Mouse (Mus musculus): ENCODE data around the gene Col26a1. TPM values are rescaled to one million over a fixed set of nuclear protein-coding genes. Genes with fewer than 3 reads are reported as not detected.

The Col26a1 gene
- polyA plus RNA-seq, 1 experiment, result not detected

- no peaks in the 10 kb centered on the region for H3K27me3 ChIP-seq (replicated peaks)
- TF ChIP-seq GATA1 (IDR thresholded peaks at IDR 0.05; ENCODE audit: borderline replicate concordance, low read length) (no peak), FLI1 (IDR thresholded peaks at IDR 0.05; ENCODE audit: low read length) (no peak)
- H3K4me1 ChIP-seq, result peaks cover 43% of the 10 kb centered on the region
- peaks cover 15% of the 10 kb centered on the region for H3K9me3 ChIP-seq
- peak within 1 kb of the TSS; percentile 94 for H3K4me3 ChIP-seq (replicated peaks)
- H3K36me3 ChIP-seq (replicated peaks; ENCODE audit: low read length), result peaks cover 27% of the 10 kb centered on the region
Observed at GRCm38 (mm10) chr5:136907991-136908857, 25.2 kb upstream of the Col26a1 start, which contains the start of gene Ift22. Gene Ift22, plus strand, starts transcription at chr5:136908150.

DNA sequence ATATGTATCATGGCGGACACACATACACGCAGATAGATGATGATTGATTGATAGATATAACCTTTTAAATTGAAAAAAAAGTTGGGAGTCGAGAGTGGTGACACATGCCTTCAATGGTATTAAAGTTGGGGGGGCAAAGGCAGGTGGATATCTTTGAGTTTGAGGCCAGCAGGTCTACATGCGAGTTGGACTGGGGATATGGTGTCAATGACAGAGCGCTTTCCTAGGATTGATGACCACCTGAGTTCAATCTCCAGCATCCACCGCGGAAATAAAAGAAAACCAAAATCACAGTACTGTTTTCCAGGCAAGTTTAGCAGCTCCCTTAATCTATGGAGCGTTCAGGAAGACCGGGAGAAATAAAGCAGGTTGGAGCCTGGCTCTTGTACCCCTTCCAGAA, 24.6 kb upstream of the Col26a1 start:
- no peak for TF ChIP-seq FLI1 (IDR thresholded peaks at IDR 0.05; ENCODE audit: low read length)
- TF ChIP-seq GATA1 (IDR thresholded peaks at IDR 0.05; ENCODE audit: borderline replicate concordance, low read length), result no peak
- H3K27me3 ChIP-seq (replicated peaks), result no peaks in the 10 kb centered on the region

DNA sequence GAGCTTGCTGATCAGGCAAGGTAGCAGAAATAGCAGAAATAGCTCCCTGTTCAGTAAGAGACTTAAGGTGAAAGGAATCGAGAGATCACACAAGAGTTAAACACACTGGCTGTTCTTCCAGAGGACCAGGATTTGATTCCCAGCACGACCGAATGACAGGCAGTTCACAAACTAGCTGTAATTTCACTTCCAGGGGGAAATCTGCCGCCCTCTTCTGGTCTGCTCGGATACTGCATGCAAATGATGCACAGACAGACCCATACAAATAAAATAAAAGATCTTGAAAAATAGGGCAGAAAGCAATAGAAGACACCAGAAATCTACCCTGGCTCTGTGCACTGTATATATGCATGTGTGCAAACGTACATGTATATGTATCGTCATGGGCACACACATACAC, 22.6 kb upstream of the Col26a1 start:
- Histone ChIP-seq H3K9me3 (peaks cover 15% of the 10 kb centered on the region), H3K4me1 (peaks cover 43% of the 10 kb centered on the region), H3K4me3 (replicated peaks) (peak overlapping the region; percentile 73), H3K36me3 (replicated peaks; ENCODE audit: low read length) (peaks cover 1% of the 10 kb centered on the region), H3K27me3 (replicated peaks) (peaks cover 3% of the 10 kb centered on the region)
- TF ChIP-seq GATA1 (IDR thresholded peaks at IDR 0.05; ENCODE audit: borderline replicate concordance, low read length) (no peak), FLI1 (IDR thresholded peaks at IDR 0.05; ENCODE audit: low read length) (no peak)

More for the DNA sequence above, 24.6 kb upstream of the Col26a1 start:
- Histone ChIP-seq H3K4me1 (peaks cover 43% of the 10 kb centered on the region), H3K36me3 (replicated peaks; ENCODE audit: low read length) (peaks cover 21% of the 10 kb centered on the region), H3K9me3 (peaks cover 15% of the 10 kb centered on the region), H3K4me3 (replicated peaks) (peak overlapping the region; percentile 94)

DNA sequence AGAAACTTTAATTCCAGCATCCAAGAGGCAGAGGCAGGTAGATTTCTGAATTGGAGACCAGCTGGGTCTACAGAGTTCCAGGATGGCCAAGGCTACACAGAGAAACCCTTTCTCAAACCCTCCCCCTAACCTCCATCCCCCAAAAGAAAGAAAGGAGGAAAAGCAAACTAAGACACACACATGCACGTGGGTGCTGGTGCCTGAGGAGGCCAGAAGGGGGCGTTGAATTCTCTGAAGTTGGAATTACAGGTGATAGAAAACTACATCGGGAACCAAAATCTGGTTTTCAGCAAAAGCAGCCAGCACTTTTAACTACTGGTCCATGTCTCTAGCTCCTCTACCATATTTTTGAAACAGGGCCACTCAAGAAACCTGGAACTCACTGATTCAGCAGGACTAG, 21.6 kb upstream of the Col26a1 start:
- TF ChIP-seq FLI1 (IDR thresholded peaks at IDR 0.05; ENCODE audit: low read length), result no peak
- TF ChIP-seq GATA1 (IDR thresholded peaks at IDR 0.05; ENCODE audit: borderline replicate concordance, low read length), result no peak
- H3K4me3 ChIP-seq (replicated peaks), result no peak overlapping the region
- H3K36me3 ChIP-seq (replicated peaks; ENCODE audit: low read length), result no peaks in the 10 kb centered on the region
- peaks cover 10% of the 10 kb centered on the region for H3K27me3 ChIP-seq (replicated peaks)
- H3K9me3 ChIP-seq, result peaks cover 15% of the 10 kb centered on the region
- peaks cover 38% of the 10 kb centered on the region for H3K4me1 ChIP-seq

GRCm38 (mm10) chr5:136895529-136895963, 12.5 kb upstream of the Col26a1 start:
- no peaks in the 10 kb centered on the region for H3K4me1 ChIP-seq
- H3K36me3 ChIP-seq (replicated peaks; ENCODE audit: low read length), result no peaks in the 10 kb centered on the region
- H3K9me3 ChIP-seq, result no peaks in the 10 kb centered on the region
- H3K4me3 ChIP-seq (replicated peaks), result no peak overlapping the region
- H3K27me3 ChIP-seq (replicated peaks), result peaks cover 29% of the 10 kb centered on the region
- TF ChIP-seq FLI1 (IDR thresholded peaks at IDR 0.05; ENCODE audit: low read length) (no peak), GATA1 (IDR thresholded peaks at IDR 0.05; ENCODE audit: borderline replicate concordance, low read length) (no peak)

DNA sequence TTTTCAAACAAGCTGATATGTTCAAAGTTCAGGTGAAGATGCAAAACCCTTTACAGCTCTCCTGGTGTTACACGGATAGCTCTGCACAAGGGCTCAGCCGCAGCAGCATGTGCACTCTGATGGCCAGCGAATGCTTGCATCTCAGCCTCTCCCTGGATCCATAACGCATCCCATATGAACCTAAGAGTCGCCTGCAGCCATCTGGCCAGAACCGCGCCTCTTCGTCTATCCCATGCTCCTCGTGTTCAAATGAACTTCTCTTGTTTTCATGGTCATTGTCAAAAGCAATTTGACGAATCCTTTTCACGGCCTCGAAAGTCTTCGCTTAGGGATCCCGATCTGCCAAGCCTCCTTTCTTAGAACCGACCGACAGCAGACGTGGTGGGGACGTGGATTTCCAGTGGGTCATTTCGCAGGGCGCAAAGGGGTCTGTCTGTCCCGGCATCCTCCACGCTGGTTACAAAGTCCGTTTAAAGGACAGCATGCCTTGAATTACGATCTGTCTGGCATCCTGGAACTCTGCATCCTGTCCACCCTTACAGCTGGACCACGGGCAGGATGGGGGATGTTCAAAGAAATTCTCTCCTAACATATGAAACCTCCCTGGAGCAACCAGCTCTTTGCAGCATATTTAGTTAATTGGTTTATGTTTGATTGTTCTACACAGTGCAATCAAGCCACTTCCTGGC, 12.0 kb upstream of the Col26a1 start:
- TF ChIP-seq GATA1 (IDR thresholded peaks at IDR 0.05; ENCODE audit: borderline replicate concordance, low read length) (no peak), FLI1 (IDR thresholded peaks at IDR 0.05; ENCODE audit: low read length) (no peak)
- H3K9me3 ChIP-seq, result no peaks in the 10 kb centered on the region
- H3K4me3 ChIP-seq (replicated peaks), result no peak overlapping the region
- no peaks in the 10 kb centered on the region for H3K4me1 ChIP-seq
- H3K36me3 ChIP-seq (replicated peaks; ENCODE audit: low read length), result no peaks in the 10 kb centered on the region
- peaks cover 27% of the 10 kb centered on the region for H3K27me3 ChIP-seq (replicated peaks)

DNA sequence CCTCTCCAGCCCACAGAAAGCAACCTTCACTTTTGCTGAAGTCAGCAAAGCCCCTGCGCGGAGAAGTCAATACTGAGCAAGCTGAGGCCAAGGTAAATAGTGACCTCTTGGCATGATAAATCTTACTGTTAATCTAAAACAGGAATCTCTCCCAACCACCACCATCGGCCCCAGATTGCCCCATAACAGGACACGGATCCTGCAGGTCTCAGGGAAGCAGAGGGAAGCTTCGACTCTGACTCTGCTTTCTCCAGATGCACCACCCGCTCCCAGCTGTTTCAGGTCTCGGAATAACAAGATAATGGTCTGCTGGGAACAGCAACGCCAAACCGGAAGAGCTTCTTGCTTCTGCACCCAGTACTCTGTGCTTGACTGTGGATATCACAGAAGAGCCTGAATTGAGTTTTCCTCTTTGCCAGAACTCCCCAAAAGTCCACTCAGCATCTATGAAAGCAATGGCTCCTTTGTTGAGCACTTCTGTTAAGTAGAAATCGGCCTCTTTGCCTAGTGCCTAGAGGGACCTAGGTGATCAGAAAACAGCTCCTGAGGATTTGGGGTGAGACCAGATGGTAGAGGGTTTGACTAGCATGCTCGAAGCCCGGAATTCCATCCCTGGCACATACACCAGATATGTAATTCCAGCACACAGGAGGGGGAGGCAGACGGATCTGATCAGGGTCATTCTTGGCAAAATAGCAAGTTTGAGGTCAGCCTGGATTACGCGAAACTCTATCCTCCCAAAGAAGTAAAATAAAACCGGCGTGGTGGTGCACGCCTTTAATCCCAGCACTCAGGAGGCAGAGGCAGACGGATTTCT, 5.7 kb upstream of the Col26a1 start:
- no peaks in the 10 kb centered on the region for H3K4me1 ChIP-seq
- H3K36me3 ChIP-seq (replicated peaks; ENCODE audit: low read length), result no peaks in the 10 kb centered on the region
- H3K27me3 ChIP-seq (replicated peaks), result peaks cover 39% of the 10 kb centered on the region
- TF ChIP-seq GATA1 (IDR thresholded peaks at IDR 0.05; ENCODE audit: borderline replicate concordance, low read length) (no peak), FLI1 (IDR thresholded peaks at IDR 0.05; ENCODE audit: low read length) (no peak)
- peaks cover 4% of the 10 kb centered on the region for H3K9me3 ChIP-seq
- no peak overlapping the region for H3K4me3 ChIP-seq (replicated peaks)

GRCm38 (mm10) chr5:136886957-136887356, 3.9 kb upstream of the Col26a1 start:
- Histone ChIP-seq H3K36me3 (replicated peaks; ENCODE audit: low read length) (no peaks in the 10 kb centered on the region), H3K4me3 (replicated peaks) (no peak overlapping the region)
- no peak for TF ChIP-seq FLI1 (IDR thresholded peaks at IDR 0.05; ENCODE audit: low read length)
- TF ChIP-seq GATA1 (IDR thresholded peaks at IDR 0.05; ENCODE audit: borderline replicate concordance, low read length), result no peak

GRCm38 (mm10) chr5:136882055-136882787, 788 bp downstream of the Col26a1 start:
- Histone ChIP-seq H3K4me3 (replicated peaks) (peak overlapping the region; percentile 73), H3K4me1 (peaks cover 11% of the 10 kb centered on the region), H3K9me3 (no peaks in the 10 kb centered on the region), H3K27me3 (replicated peaks) (peaks cover 73% of the 10 kb centered on the region), H3K36me3 (replicated peaks; ENCODE audit: low read length) (no peaks in the 10 kb centered on the region)
- no peak for TF ChIP-seq FLI1 (IDR thresholded peaks at IDR 0.05; ENCODE audit: low read length)
- TF ChIP-seq GATA1 (IDR thresholded peaks at IDR 0.05; ENCODE audit: borderline replicate concordance, low read length), result no peak

More at GRCm38 (mm10) chr5:136886957-136887356, 3.9 kb upstream of the Col26a1 start:
- Histone ChIP-seq H3K9me3 (peaks cover 4% of the 10 kb centered on the region), H3K4me1 (peaks cover 6% of the 10 kb centered on the region; the same call in 1 of the 2 replicates), H3K27me3 (replicated peaks) (peaks cover 57% of the 10 kb centered on the region)

Measured in megakaryocyte, embryonic 14.5 days (primary cell).